Mouse (Mus musculus): ENCODE measurements around the gene Best2. TPM values are rescaled to one million over a fixed set of nuclear protein-coding genes. Genes with fewer than 3 reads are reported as not detected.

The Best2 gene
- polyA plus RNA-seq, 1 experiment, result 0.07 TPM

- 34% methylated on average over 5 of the region's 5 CpGs for WGBS
- Histone ChIP-seq H3K4me1 (ENCODE audit: control insufficient read depth, insufficient read depth, low read length) (0 out of 2 replicates have a peak, but pooled peaks cover 3% of the 10 kb centered on the region), H3K27ac (ENCODE audit: insufficient read depth, low read length) (no peak overlapping the region; the same call in 1 of the 2 replicates), H3K4me3 (replicated peaks; ENCODE audit: insufficient read depth, low read depth, low read length) (no peak overlapping the region), H3K27me3 (ENCODE audit: control insufficient read depth, insufficient read depth, low read length) (no peaks in the 10 kb centered on the region)
- TF ChIP-seq POLR2A (IDR thresholded peaks at IDR 0.05; ENCODE audit: borderline replicate concordance, insufficient read depth, low read length) (no peak), CTCF (IDR thresholded peaks at IDR 0.05; ENCODE audit: borderline replicate concordance, insufficient read depth, low read depth, low read length) (no peak)
- no peak for DNase-seq
Observed at GRCm38 (mm10) chr8:85017209-85017608, 2.9 kb upstream of the Best2 start.

GRCm38 (mm10) chr8:85016724-85017123, 2.4 kb upstream of the Best2 start:
- TF ChIP-seq POLR2A (IDR thresholded peaks at IDR 0.05; ENCODE audit: borderline replicate concordance, insufficient read depth, low read length) (no peak), CTCF (IDR thresholded peaks at IDR 0.05; ENCODE audit: borderline replicate concordance, insufficient read depth, low read depth, low read length) (no peak)
- Histone ChIP-seq H3K27me3 (ENCODE audit: control insufficient read depth, insufficient read depth, low read length) (no peaks in the 10 kb centered on the region), H3K4me1 (ENCODE audit: control insufficient read depth, insufficient read depth, low read length) (no peaks in the 10 kb centered on the region), H3K27ac (ENCODE audit: insufficient read depth, low read length) (no peak overlapping the region), H3K4me3 (replicated peaks; ENCODE audit: insufficient read depth, low read depth, low read length) (no peak overlapping the region)
- no peak for DNase-seq
- 62% methylated on average over 10 of the region's 10 CpGs for WGBS

- peak; percentile 67 for TF ChIP-seq CTCF (IDR thresholded peaks at IDR 0.05; ENCODE audit: borderline replicate concordance, insufficient read depth, low read depth, low read length)
- 0 out of 2 replicates have a peak, but pooled peaks have one; percentile 15 for TF ChIP-seq POLR2A (IDR thresholded peaks at IDR 0.05; ENCODE audit: borderline replicate concordance, insufficient read depth, low read length)
- 4% methylated on average over 26 of the region's 26 CpGs for WGBS
- Histone ChIP-seq H3K4me3 (replicated peaks; ENCODE audit: insufficient read depth, low read depth, low read length) (peak overlapping the region; percentile 63), H3K27me3 (ENCODE audit: control insufficient read depth, insufficient read depth, low read length) (peaks cover 3% of the 10 kb centered on the region; the same call in 1 of the 2 replicates), H3K27ac (ENCODE audit: insufficient read depth, low read length) (no peak overlapping the region), H3K4me1 (ENCODE audit: control insufficient read depth, insufficient read depth, low read length) (no peaks in the 10 kb centered on the region)
- peak; percentile 71 to 78 for DNase-seq
Observed at GRCm38 (mm10) chr8:85013230-85013840, 996 bp downstream of the Best2 start.

- 19% methylated on average over 28 of the region's 28 CpGs for WGBS
- DNase-seq, result no peak
- no peak overlapping the region for H3K27ac ChIP-seq (ENCODE audit: insufficient read depth, low read length)
Observed at GRCm38 (mm10) chr8:85011242-85011641, 3.1 kb downstream of the Best2 start.

GRCm38 (mm10) chr8:85007686-85008085, 6.6 kb downstream of the Best2 start:
- no peak for DNase-seq
- Histone ChIP-seq H3K27ac (ENCODE audit: insufficient read depth, low read length) (no peak overlapping the region), H3K27me3 (ENCODE audit: control insufficient read depth, insufficient read depth, low read length) (peaks cover 6% of the 10 kb centered on the region; the same call in 1 of the 2 replicates), H3K4me1 (ENCODE audit: control insufficient read depth, insufficient read depth, low read length) (no peaks in the 10 kb centered on the region), H3K4me3 (replicated peaks; ENCODE audit: insufficient read depth, low read depth, low read length) (no peak overlapping the region)
- WGBS, result 14% methylated on average over 25 of the region's 25 CpGs
- TF ChIP-seq CTCF (IDR thresholded peaks at IDR 0.05; ENCODE audit: borderline replicate concordance, insufficient read depth, low read depth, low read length) (0 out of 2 replicates have a peak, but pooled peaks have one; percentile 10), POLR2A (IDR thresholded peaks at IDR 0.05; ENCODE audit: borderline replicate concordance, insufficient read depth, low read length) (no peak)

More at GRCm38 (mm10) chr8:85011242-85011641, 3.1 kb downstream of the Best2 start:
- H3K27me3 ChIP-seq (ENCODE audit: control insufficient read depth, insufficient read depth, low read length), result peaks cover 6% of the 10 kb centered on the region; the same call in 1 of the 2 replicates
- H3K4me1 ChIP-seq (ENCODE audit: control insufficient read depth, insufficient read depth, low read length), result no peaks in the 10 kb centered on the region
- TF ChIP-seq POLR2A (IDR thresholded peaks at IDR 0.05; ENCODE audit: borderline replicate concordance, insufficient read depth, low read length), result no peak
- TF ChIP-seq CTCF (IDR thresholded peaks at IDR 0.05; ENCODE audit: borderline replicate concordance, insufficient read depth, low read depth, low read length), result no peak
- H3K4me3 ChIP-seq (replicated peaks; ENCODE audit: insufficient read depth, low read depth, low read length), result no peak overlapping the region

- no peaks in the 10 kb centered on the region; the same call in 1 of the 2 replicates for H3K4me1 ChIP-seq (ENCODE audit: control insufficient read depth, insufficient read depth, low read length)
- peak overlapping the region; percentile 36 for H3K4me3 ChIP-seq (replicated peaks; ENCODE audit: insufficient read depth, low read depth, low read length)
- 0 out of 2 replicates have a peak overlapping the region, but pooled peaks have one; percentile 17 for H3K27ac ChIP-seq (ENCODE audit: insufficient read depth, low read length)
- H3K27me3 ChIP-seq (ENCODE audit: control insufficient read depth, insufficient read depth, low read length), result no peaks in the 10 kb centered on the region
- TF ChIP-seq CTCF (IDR thresholded peaks at IDR 0.05; ENCODE audit: borderline replicate concordance, insufficient read depth, low read depth, low read length) (peak; percentile 96), POLR2A (IDR thresholded peaks at IDR 0.05; ENCODE audit: borderline replicate concordance, insufficient read depth, low read length) (peak; percentile 66; the same call in 1 of the 2 replicates)
- DNase-seq, result peak; percentile 93 to 96
- WGBS, result 2% methylated on average over 19 of the region's 19 CpGs
Observed at GRCm38 (mm10) chr8:84997649-84998295, 16.6 kb downstream of the Best2 start.

GRCm38 (mm10) chr8:84996978-84997377, 17.4 kb downstream of the Best2 start:
- 86% methylated on average over 5 of the region's 5 CpGs for WGBS
- no peak for DNase-seq
- TF ChIP-seq CTCF (IDR thresholded peaks at IDR 0.05; ENCODE audit: borderline replicate concordance, insufficient read depth, low read depth, low read length) (no peak), POLR2A (IDR thresholded peaks at IDR 0.05; ENCODE audit: borderline replicate concordance, insufficient read depth, low read length) (no peak)
- H3K27me3 ChIP-seq (ENCODE audit: control insufficient read depth, insufficient read depth, low read length), result no peaks in the 10 kb centered on the region
- H3K4me1 ChIP-seq (ENCODE audit: control insufficient read depth, insufficient read depth, low read length), result no peaks in the 10 kb centered on the region; the same call in 1 of the 2 replicates
- H3K27ac ChIP-seq (ENCODE audit: insufficient read depth, low read length), result no peak overlapping the region
- no peak overlapping the region for H3K4me3 ChIP-seq (replicated peaks; ENCODE audit: insufficient read depth, low read depth, low read length)

All from cerebellum, adult 2 months (tissue).